Mouse (Mus musculus): ENCODE results near the gene Cops2.

Cops2 gene

DNA sequence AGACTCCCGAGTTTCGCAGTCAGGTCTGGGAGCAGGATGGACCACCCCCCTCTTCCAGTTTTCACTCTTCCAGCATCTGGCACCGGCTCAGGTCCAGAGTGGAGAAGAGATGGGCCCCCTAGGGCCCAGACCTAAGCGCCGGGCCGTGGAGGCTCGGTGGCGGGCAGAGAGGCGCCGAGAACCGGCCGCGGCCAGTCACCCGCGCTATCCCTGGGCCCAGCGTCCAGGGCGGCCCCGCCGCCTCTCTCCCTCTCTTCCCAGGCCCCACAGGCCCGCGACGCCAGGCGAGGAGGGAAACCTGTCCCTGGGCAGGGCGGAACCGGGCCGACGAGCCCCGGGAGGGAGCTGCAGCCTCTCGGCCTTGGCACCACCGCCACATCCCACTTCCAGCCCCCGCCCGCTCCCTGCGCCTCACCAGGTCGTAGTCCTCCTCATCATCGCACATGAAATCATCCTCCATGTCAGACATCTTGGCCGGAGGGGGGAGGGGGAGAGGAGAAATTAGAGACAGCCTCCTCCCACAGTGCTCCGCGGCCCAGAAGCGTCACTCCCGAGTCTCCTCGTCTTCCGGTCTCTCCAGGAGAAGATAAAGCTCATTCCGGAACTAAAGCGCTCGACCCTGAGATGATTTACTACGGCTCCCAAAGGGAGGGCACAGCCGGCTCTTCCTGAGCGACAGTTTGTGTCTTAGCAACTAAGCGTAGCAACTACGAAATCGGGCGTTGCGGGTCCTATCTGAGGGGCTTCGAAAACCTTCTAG lies at the start of gene Cops2, which contains the start of gene Galk2:
Gene Cops2, minus strand, starts transcription at position 619 of the 760 bp plus-strand sequence.
Gene Galk2, plus strand, starts transcription at position 589 of the 760 bp plus-strand sequence.
- peak; percentile 97 for DNase-seq (ENCODE audit: low read depth, low spot score)

DNA sequence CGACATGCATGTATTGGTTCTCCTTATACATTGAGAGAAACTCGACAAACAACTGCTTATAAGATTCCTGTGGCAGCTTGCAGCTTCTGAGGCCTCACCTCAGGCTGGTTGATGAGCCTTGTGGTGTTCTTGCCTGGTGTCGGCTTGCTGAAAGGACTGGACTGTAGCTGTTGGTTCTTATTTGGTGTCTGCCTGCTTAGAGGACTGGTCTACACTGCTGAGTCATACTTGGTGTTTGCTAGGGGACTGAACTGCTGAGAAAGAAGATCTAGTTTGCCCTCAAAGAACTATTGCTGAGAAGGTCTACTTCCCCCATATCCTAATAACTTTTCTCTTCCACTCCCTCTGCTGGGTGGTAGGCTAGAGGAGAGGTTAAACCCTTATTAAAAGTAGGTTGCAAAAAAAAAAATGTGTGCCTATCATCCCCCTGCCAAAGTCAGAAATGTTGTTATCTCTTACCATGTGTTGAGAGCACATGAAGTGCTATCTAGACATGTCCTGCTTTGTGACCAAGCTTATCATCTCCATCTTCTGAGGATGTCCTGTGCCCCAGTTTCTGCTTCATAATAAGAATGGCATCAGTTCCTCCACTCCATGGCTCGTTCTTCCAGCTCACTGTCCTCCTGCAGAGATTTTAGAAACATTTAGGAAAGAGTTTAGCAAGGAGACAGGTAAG lies 48.8 kb upstream of the Cops2 start:
- DNase-seq (ENCODE audit: low read depth, low spot score): no peak

DNA sequence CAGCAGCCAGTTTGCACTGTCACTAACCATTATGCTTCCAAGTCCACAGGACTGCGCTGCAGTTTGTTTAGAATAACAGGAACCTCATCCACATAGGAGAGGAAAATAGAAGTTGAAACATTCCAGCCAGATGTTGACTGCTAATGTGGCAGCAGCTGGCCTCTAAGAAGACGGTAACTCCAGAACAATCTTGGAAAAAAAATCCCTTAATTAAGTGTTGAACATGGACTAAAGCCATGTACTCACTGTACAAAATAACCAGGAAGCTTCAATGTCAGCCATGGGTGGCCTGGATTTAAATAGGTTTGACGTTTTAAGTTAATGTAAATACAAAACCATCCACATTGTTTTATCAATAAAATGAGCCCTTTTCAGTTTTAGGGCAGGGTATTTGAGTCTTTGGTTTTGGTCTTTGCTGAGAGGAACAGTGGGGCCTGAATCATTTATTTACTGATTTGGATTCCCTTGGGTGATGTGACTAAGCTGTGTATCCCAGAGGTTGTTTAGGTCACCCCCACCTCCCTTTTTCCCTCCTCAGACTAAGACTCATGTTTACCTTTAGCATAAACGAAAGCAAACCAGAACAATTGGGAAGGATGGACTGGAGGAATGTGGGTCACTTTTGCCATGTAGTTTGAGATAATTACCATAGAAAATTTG lies 47.6 kb upstream of the Cops2 start:
- DNase-seq (ENCODE audit: low read depth, low spot score): no peak

DNA sequence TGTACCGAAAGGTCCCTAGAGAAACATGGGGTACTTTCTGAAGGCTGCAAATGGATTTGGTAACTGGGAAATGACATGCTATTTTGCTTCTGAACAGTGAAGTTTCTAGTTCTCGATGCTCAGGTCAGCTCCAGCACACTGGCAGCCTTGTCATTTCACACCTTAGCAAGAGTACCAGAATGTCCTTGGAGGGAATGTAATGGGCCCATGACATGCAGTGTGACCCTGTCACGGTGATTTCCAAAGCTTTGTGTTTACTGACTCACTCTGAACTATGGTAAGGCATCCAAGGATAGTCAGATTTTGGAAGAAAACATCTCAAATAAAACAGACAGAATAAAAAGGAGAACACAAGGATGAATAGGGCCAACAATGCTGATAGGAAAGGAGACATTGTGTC lies 42.5 kb upstream of the Cops2 start:
- DNase-seq (ENCODE audit: low read depth, low spot score): no peak

DNA sequence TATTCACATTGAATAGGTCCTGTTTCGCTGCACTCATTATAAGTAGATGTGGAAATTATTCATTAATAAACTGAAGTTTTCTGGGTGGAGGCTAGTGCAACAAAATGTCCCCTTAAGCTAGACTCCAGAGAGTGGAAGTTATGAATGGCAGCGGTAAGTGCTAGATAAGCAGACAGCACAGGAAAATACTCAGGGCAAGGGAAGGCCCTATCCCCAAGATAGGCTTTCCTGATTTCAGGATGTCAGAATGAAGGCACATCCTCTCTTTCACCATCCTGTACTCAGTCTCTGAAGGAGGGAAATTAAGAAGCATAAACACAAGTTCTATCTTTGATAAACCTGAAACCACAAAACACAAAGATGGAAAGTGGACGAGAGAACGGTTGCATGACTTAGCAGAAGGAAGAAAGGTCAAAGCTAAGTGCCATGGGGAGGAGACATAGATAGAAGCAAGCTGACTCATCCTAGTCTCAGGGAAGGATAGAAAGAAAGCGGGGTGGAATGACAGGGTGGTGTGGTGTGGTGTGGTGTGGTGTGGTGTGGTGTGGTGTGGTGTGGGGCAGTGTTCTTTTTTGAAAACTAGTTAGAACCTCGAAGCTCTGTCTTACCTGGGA lies 42.0 kb upstream of the Cops2 start:
- peak; percentile 74 for DNase-seq (ENCODE audit: low read depth, low spot score)

DNA sequence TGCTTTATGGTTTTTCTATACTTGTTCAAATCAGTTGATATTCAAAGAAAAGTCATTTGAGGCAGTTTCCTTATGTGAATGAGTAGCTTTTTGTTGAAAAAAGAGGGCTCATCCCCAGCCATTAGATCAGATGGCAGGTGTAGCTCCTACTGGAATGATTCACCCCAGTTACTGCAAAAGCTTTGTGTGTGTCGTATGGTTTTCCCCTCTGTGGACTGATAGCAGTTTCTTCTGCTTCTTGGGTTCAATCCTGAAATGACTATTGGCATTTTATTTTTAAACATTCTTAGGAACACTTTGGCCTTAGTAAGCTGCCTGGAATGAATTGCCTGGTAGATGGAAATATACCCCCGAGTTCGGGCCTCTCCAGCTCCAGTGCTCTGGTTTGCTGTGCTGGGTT lies 37.4 kb upstream of the Cops2 start:
- DNase-seq (ENCODE audit: low read depth, low spot score): no peak

DNA sequence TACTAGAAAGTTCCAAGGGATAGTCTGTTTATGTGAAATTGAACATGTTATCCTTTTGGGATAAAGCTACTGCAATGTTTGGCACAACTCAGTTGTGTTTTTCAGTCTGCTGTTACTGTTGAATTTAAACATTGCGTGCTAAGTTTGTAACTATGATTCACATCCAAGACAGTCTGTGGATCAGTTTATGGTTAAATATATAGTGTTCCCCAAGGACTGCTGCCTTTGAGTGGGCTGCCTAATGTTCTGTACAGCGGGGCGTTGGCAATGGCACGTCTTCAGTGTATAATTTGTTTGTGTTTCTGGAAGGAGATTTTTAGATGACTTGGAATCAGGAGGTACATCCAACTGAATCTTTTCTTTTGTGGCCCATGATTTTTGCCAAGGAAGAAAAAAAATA lies 36.2 kb upstream of the Cops2 start:
- DNase-seq (ENCODE audit: low read depth, low spot score): no peak

DNA sequence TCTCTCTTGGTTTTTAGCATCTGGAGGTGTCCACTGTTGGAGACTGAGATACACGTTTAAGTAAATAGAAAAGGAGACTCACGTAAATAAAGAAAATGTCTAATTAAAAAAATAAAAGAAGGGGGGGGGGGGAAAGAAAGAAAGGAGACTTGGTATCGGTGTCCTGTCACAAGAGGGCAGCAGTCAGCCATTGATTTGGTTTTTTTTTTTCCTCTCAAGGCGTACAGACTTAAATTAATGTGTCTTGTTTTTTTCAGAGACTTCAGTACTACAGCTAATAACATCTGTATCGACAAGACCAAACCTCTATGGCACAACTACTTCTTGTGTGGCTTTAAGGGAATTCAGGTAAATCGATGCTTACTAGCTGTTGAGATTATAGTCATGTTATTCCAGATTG lies 34.2 kb upstream of the Cops2 start:
- DNase-seq (ENCODE audit: low read depth, low spot score): no peak

DNA sequence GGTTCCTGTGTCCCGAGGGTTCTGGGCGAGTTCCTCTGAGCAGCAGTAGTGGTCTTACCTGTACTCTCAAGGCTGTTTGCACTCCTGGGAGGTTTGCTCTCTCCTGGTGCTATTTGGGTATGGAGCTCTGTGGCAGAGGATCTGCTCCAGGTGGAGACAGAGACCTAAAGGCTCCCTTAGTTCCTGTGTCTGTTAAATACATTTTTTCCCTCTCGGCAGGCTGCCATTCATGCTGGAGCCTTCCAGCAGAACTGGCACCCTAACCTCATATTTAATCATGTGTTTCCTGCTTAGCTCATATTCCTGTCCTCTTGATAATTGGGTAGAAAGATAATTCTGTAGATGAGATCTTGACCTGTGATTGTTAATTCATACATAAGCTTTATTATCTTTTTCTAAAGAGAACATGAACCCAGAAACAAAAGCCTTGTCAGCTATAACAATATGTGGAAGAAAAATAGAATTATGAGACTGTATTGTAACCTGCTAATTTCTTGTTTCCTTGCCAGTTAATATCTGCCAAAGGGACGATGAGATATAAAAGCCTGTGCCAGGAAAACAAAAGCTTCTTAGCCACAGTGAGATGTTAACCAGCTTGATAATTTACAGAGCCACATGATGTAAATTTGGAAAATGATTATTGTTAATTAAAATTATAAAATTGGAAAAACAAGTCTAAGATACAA lies 27.1 kb upstream of the Cops2 start:
- no peak for DNase-seq (ENCODE audit: low read depth, low spot score)

DNA sequence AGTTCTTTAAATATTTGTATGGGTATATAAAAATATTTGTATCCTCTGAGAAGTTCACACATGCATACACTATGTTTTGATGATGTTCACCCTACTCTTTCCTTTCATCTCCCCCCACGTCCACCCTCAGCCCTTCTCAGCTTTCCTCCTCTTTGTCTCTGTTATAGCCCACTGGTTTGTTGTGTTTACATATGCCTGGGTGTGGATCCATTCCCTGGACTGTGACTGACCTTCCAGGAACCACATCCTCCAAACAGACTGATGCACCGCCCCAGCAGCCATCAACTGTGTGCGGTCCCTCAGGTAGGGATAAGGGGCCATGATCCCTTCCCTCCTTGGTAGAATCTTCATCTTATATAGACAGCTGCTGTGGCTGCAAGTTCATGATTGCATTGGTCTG lies 11.2 kb upstream of the Cops2 start:
- no peak for DNase-seq (ENCODE audit: low read depth, low spot score)

DNA sequence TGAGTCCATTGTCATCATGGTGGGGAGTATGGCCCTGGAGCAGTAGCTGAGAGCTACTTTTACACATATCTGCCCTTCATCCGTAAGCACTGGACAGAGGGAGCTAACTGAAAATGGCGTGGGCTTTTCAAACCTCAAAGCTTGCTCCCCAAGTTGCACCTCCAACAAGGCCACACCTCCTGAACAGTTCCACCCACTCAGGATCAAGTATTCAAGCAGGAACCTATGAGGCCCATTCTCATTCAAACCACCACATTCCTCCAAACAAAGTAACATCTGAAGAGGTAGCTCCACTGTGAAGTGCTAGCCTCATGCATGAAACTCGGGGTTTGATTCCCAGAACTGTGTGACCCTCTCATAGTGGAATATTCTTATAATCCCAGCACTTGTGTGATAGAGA lies 9.4 kb upstream of the Cops2 start:
- DNase-seq (ENCODE audit: low read depth, low spot score): no peak

DNA sequence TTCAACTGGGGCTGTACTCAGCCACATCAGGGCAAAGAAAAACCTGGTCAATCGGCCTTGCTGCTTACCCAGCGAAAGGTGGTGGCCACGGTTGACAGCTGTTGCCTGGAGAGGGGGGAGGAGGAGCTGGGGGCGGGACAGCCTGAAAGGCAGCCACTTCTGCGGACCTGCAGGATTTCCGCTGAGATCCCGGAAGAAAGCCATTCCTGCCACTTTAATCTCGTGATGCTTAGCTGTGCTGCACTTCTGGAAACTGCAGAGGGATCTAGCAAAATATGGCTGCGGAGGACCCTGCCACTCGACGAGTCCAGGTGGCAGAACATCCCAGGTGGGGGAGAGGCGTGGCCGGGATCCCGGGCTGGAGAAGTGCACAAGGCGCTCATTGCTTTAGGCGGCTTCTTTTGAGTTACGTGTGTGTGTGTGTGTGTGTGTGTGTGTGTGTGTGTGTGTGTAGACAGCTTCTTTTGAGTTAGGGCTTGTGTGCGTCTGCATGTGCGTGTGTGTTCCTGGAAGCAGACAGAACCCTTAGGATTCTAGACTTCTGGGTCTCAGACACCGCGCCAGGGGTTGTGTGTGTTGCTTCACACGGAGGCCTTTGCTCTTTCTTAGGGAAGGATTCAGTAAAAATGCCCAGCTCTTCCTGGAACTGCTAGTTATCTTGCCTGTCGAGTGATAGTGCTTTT lies 7.3 kb upstream of the Cops2 start:
- no peak for DNase-seq (ENCODE audit: low read depth, low spot score)

DNA sequence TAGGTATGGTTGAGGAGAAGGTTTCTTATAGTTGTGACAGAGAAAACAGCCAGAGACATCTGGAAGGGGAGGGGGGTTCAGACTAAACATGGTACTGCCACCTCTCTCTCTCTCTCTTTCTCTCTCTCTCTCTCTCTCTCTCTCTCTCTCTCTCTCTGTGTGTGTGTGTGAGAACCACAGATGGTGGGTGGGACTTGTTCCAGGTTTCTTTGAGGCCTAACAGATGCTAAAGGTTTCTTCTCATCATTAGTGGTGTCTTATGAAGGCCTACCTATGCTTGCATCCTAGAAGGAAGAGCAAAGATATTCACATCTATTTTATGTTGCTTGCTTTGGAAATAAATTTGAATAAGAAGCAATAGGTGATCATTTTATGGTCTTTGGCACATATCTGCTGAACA lies 6.6 kb upstream of the Cops2 start:
- no peak for DNase-seq (ENCODE audit: low read depth, low spot score)

DNA sequence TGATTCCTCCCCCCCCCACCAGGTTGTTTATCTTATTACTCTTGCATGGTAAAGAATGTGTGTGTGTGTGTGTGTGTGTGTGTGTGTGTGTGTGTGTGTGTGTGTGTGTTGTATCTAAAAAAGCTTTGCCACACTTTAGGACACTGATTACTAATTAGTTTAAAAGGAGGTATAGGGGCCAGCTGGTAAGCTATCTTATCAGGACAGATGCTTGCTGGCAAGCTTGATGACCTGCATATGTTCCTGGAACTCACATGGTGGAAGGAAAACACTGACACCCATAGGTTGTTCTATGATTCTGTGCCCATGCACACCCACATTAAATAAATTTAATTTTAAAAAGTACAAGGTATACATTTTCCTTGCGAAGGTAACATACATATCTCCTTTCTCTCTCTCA lies 5.6 kb upstream of the Cops2 start:
- no peak for DNase-seq (ENCODE audit: low read depth, low spot score)

DNA sequence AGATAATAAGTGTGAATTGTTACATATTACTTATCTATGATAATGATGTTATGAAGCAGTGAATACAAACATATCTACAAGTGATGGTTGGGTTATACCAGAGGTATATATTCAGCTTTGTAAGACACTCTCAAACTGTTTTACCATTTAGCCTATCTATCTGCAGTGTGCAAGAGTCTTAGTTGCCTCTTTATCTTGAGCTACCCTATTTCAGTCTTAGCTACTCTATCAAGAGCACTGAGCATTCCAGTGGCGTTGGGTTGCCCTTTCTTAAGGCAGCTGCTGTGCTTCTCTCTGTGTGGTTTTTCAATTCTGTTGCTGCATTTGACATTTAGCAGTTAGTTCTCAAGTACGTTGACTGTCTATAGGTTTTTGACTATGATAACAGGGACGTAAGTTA lies 4.9 kb upstream of the Cops2 start:
- DNase-seq (ENCODE audit: low read depth, low spot score): no peak

DNA sequence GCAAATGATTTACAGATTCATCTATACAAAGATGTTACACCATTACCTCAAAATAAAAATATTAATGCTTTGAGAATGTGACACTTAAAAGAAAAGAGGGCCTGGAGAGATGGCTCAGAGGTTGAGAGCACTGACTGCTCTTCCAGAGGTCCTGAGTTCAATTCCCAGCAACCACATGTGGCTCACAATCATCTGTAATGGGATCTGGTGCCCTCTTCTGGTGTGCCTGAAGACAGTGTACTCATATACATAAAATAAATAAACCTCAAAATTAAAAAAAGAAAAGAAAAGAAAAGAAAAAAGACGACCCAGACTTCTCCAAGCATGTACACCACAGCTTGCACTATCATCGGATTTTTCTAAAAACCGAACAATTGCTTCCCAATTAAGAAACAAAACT lies 1.2 kb downstream of the Cops2 start:
- no peak for DNase-seq (ENCODE audit: low read depth, low spot score)

DNA sequence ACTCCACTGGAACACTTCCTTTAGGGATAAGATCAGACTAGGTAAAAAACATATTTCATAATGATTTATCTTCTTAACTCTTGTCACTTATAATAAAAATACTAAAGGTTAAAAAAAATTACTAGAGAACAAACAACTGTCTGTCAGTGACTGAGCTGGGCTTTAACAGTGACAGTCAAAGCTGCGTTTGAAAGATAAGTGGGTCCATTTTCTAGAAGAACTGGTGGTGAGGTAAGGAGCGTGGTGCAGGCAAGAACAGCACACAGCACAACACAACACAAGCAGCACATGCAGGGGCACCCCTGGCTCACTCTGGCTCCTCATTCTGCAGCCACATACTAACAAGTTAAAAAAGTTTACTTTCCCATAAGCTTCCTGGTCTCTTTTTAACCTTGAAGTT lies 7.7 kb downstream of the Cops2 start:
- DNase-seq (ENCODE audit: low read depth, low spot score): no peak

DNA sequence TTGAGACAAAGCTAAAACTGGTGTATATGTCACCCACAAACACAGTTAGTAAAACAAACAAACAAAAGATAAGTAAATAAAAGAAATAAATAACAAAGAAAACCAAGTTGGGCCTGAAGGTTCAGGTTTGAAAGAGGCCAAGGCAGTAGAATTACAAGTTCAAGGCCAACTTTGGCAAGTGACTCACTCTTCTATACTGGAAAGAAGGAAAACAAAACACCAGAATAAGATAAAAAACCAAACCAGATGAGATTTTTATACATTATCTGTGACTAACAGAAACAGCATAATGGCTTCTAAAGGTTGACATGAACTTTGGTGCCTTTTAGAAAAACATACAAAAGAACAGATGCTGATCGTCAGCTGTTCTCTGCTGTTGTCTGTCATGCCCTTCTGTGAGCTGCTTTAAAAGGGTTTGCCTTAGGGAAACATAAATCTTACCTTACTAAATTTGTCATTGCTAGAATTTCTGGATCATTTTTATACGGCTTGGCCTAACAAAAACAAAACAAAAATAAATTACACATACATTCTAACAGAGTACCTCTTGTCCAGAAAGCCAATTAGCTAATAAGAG lies 20.1 kb downstream of the Cops2 start:
- no peak for DNase-seq (ENCODE audit: low read depth, low spot score)

DNA sequence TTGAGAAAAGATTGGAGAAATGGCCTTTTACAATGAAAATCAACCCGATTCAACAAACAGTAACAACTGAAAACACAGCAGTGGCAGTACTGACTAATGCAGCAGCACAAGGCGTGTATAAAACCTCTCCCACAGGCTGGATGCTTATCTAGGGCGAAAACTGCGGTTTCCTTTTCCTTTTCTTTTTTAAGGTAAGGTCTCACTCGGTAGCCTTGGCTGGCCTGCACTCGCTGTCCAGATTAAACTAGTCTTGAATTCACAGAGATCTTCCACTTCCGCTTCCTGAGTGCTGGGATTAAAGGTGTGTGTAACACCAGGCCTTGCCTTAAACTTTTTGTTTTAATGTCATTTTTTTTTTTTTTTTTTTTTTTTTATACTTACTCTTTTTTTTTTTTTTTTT lies 20.8 kb downstream of the Cops2 start:
- DNase-seq (ENCODE audit: low read depth, low spot score): no peak

DNA sequence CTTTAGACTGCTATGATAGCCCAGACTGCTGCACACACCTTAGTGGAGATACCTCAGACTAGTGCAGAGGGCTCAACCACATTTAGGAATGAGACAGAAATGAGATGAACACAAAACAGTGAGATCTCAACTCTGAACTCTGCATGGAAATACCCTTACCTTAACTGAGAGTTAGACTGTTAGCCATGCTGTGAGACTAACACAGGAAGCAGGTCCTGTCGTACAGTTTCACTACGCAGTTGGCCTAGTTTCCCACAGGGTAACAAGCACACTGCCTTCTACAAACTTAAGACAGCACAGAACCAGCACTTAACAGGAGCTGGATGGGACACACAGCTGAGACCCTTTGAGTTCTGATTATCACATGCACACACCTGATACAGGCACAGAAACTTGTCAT lies 29.0 kb downstream of the Cops2 start:
- no peak for DNase-seq (ENCODE audit: low read depth, low spot score)

DNA sequence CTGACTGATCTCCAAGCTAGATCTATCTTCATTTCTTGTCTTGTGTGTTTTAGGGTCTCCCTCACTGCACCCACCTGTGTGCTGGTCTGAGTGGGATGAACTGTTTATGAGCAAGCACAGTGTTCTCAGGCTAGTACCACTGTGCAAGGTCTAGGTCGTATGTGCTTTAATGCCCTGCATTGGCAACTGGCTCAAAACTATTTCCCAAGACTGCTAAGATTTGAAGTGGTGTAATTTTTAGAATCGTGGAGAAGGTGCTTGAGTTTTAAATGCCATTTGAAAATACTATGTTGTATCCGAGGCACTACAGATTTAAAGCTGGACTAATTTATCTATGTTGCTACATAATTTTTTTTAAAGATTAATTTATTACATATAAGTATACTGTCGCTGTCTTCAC lies 31.0 kb downstream of the Cops2 start:
- DNase-seq (ENCODE audit: low read depth, low spot score): no peak
